Mouse (Mus musculus): ENCODE data around the gene Gm8300.
A peak's percentile ranks its signal among the peaks of the same experiment; 100 is the strongest.
"Not testable (repeated sequence)": the region's sequence is repeated elsewhere in the genome, so short reads cannot be mapped to it uniquely, and the experiment has no call there.

The Gm8300 gene

DNA sequence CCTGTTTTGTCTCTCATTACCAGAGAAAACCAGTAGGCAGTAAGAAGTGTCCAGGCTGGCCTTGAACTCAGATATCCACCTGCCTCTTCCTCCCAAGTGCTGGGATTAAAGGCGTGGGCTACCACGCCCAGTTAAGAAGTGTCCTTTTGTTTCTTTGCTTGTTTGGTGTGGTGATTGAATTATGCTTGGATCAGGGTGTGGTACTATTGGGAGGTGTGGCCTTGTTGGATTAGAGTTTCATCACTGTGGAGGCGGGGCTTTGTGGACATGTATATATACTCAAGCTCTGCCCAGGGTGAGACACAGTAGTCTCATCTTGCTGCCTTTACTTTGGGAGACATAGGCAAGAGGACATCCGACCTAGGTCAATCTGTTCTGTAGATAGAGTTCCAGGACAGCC is at the start of gene Gm8300:
Gene Gm8300 (plus strand): TSS at position 301 of the 400 bp plus-strand sequence.
- DNase-seq (ENCODE audit: low spot score): not testable (repeated sequence)

DNA sequence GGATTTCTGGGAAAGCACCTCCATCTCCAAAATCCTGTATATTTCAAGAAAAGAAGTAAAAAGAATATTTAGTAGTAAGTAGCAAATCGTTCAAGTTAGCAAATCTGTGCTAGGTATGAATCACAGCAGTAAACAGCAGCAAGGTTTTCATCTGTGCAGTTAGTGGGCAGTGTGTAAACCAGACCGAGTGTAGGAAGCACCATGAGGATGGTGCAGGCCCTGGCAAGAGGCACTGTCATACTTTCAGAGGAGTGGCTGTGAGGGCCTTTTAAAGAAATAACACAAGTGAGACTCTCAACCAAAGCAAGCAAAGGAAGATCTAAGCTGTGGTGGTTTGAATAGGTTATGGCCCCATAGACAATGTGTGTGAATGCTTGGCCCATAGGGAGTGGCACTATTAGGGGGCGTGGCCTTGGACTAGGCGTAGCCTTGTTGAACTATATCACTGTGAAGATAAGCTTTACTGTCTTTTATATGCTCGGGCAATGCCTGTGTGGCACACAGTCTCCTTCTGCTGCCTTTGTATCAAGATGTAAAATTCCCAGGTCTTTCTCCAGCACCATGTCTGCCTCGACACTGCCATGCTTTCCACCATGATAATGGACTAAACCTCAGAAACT is 49.3 kb upstream of the Gm8300 start:
- DNase-seq (ENCODE audit: low spot score): no peak

DNA sequence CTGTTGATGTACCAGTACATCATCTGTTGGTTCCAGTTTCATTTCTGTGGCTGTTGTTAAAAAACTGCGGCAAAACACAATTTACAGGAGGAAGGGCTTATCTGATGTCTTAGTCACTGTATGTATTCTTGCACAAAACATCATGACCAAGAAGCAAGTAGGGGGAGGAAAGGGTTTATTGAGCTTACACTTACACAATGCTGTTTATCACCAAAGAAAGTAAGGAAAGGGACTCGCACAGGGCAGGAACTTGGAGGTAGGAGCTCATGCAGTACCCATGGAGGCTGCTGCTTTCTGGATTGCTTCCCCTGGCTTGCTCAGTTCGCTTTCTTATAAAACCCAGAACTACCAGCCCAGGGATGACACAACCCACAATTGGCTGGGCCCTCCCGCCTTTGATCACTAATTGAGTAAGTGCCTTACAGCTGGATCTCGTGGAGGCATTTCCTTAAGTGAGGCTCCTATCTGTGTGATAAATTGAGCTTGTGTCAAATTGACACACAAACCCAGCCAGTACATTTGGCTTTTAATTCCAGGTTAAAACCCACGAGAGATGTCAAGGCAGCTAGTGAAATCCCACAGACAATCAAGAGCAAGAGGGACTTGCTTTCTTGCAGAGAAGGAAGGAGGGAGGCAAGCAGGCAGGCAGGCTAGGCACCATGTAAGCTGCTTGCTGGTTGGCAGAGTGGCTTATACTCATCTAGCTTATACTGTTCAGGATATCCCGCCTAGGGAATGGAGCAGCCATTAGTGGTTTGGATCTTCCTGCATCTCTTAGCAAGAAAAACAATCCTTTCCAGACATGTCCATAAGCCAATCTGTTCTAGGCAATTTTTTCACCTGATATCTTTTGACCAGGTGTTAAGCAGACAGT is 43.6 kb upstream of the Gm8300 start:
- no peak for DNase-seq (ENCODE audit: low spot score)

DNA sequence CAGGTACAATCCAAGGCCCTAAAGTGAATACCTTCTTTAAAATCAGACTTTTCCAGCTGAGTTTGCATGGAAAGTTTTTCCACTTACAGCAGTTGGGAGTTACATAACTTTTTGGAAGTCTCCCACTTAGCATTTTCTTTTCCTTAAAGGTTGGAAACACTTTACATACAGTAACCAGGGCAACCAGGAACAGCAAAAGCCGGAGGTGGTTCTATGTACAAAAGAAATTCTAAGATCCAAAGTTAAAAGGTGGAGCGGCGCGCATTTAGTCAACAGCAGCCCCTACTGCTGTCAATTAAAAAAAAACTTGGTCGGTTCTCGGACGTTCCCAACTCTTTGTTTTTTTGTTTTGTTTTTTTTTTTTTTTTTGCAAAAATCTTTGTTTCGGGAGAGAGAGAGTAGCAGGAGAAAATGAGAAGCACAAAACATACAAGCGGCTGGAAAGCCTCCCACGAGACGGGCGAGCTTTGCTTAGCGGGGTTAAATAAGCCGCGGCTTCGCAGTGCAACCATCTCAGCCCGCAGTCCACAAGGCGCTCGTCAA is 42.6 kb upstream of the Gm8300 start:
- no peak for DNase-seq (ENCODE audit: low spot score)

DNA sequence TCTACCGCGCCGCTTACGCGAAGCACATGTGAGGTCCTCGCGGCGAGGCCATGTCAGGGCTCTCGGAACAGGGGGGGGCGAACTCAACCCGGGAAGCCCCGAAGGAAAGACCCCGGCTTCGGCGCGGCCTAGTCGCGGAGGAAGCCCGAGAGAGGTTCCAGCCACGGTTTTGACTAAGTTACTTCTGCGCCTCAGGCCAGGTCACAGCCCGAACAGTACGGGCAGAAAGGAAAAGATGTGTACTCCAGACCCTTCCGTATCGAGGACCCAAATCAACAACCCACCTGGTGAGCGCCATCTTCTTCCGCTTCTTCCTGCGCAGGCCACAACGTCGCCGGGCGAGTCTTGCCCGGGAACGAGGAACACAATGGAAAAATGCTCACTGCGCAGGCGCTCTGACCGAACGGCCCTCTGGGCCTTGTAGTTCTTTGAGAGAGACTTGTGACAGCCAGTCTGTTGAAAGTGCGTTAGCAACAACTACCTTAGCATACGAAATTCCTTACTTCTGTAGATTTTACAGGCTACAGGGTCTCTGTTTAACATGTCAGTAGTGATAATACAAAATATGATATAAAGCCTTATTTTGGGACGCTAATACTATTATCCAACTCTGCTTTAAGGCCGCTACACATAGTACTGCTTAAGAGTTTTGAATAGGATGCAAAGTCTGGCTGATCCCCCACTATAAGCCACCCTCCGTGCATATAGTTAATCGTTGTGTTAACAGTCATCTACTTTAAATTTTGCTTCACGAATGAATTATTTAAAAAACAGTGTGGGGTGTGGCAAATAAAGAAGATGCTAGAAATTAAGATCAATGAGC is 41.9 kb upstream of the Gm8300 start, which contains the start of gene Snw1:
Gene Snw1 (minus strand): TSS at position 311 of the 823 bp plus-strand sequence.
- DNase-seq (ENCODE audit: low spot score): peak; percentile 75

DNA sequence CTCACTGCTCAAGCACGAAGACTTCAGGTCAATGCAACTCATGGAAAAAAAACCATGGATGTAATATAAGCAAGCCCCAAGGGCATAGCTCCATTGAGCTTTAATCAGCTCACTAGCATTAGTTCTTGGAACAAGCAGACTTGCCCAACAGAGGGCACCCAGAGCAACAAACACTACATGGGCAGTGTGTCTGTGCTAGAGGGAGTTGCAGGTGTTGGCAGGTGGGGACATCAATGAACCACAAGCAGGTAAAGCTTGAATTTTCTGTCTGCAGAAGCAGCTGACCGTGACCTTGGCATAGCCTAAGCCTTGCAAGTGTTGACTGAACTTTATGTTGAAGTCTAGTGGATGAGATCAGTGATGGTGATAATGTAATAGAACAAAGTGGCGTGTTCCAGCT is 39.4 kb upstream of the Gm8300 start:
- DNase-seq (ENCODE audit: low spot score): no peak

DNA sequence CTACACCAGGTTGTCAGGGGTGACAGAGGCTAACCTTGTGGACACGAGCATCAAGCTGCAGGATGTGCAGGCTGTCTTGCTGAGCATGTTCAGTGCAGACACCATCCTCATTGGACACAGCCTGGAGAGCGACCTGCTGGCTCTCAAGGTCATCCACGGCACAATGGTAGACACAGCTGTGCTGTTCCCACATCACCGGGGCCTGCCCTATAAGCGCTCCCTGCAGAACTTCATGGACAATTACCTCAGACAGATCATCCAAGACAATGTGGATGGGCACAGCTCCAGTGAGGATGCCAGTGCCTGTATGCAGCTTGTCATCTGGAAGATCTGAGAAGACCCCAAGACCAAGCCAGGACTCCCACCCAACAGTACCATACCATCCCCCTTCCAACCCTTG is 31.6 kb upstream of the Gm8300 start:
- not testable (repeated sequence) for DNase-seq (ENCODE audit: low spot score)

DNA sequence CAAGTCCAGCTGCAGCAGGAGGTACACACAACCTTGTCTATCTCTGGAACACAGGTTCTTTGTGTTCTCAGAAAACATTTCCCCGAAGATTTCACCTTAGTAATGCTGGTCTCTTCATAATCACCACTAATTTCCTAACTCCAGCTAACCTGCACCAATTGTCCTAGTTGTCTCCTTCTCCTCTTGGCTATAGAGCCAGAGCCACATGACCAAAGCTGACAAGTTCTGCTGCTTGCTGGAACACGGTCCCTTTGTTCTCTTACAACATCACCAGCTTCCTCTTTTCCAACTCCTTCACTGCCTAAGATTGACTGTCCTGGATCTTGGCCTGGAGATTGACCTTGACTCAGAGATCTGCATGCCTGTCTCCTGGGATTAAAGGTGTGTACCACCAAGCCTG is 25.4 kb upstream of the Gm8300 start:
- not testable (repeated sequence) for DNase-seq (ENCODE audit: low spot score)

DNA sequence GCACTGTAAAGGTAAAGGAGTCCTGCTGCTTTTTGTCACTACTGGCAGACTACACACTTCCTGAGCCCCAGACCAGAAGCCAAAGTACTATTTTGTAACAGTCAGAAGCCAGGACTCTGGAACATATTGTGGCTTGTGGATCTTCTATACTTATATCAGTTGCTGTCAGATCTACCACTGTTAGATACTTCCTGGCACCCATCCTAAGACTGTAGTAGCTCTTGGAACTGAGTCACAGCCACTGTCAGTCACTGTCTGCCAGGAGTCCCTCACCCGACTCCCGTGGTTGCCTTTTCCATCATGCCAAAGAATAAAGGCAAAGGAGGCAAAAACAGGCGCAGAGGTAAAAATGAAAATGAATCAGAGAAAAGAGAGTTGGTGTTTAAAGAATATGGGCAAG is 19.7 kb upstream of the Gm8300 start, which contains the start of gene Gm5788:
Gene Gm5788 (plus strand): TSS at position 301 of the 400 bp plus-strand sequence.
- not testable (repeated sequence) for DNase-seq (ENCODE audit: low spot score)

DNA sequence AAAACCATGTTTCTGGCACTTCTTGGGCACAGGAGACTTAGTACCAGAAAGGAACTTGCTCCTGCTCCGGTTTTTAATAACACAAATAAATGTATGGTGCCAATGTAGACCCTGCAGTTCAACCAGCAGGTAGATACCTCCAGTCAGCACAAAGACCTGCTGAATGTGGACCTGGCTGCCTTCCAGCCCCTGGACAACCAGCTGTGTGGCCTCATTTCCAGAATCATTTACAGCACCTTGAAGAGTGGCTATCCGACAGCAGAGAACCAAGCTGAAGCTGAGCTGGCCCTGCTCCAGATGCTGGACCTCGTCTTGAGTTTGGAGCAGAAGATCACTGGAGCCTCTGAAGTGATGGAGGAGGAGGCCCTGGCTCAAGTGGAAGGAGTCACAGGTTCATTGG is 5.5 kb downstream of the Gm8300 start:
- not testable (repeated sequence) for DNase-seq (ENCODE audit: low spot score)

DNA sequence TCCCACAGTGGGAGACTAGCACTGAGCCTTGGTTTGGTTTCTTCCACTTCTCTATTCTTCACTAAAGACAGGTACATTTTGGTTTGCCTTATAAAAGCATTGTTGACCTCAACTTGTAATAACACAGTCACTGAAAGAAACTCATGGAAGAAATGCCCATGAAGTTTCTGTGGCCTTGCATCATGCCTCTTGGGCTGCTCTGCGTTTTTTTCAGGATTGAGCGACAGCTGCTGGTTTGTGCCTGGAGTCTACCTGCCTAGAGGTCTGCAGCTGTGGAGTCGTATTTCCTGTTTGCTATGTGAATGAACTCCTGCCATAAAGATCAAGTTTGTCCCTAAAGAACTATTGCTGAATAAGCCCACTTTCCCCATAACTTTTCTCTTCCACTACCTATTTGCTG is 29.8 kb downstream of the Gm8300 start:
- no peak for DNase-seq (ENCODE audit: low spot score)

DNA sequence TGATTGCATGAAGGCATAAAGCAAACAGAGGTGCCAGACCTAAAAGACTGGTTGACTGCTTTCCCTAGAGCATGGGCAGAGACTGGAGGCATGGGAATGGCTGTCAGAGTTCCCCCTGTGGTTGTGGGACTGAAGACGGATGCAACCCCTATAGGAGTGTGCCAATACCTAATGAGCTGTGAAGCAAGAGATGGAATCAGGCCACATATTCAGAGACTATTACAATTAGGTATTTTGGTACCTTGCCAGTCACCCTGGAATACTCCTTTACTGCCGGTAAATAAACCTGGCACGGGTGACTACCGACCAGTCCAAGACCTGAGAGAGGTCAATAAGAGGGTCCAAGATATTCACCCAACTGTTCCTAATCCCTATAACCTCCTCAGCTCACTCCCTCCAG is 36.5 kb downstream of the Gm8300 start:
- not testable (repeated sequence) for DNase-seq (ENCODE audit: low spot score)

All from urinary bladder, postnatal 10 days (tissue).